Mouse (Mus musculus) limb, embryonic 15.5 days (tissue): ENCODE results near the gene Plek. TPM values are rescaled to one million over a fixed set of nuclear protein-coding genes. Genes with fewer than 3 reads are reported as not detected.

Source experiments
- ATAC-seq: fragments of 200-750 bp; cut with Nextera tagmentation; 2 replicates; pipeline ENCODE4 v1.8.0; 2017; ENCODE audit warnings: low read depth, moderate TSS enrichment; ENCODE audit not compliant: insufficient number of reproducible peaks, low FRiP score, low TSS enrichment
- H3K27ac ChIP-seq: fragments of 300-500 bp; sonication (generic); 2 replicates; pipeline ENCODE4 v1.5.1; 2015; ENCODE audit warnings: moderate library complexity, mild to moderate bottlenecking, inconsistent platforms
- H3K27me3 ChIP-seq: fragments of 300-500 bp; sonication (generic); 2 replicates; pipeline ENCODE4 v1.6.1; 2015; ENCODE audit warnings: inconsistent platforms
- H3K36me3 ChIP-seq: fragments of 300-500 bp; sonication (generic); 2 replicates; pipeline ENCODE4 v1.6.1; 2015; ENCODE audit warnings: inconsistent platforms
- H3K4me1 ChIP-seq: fragments of 300-500 bp; sonication (generic); 2 replicates; pipeline ENCODE4 v1.6.1; 2015; ENCODE audit warnings: inconsistent platforms
- H3K4me2 ChIP-seq: fragments of 300-500 bp; sonication (generic); 2 replicates; pipeline ENCODE4 v1.6.1; 2015; ENCODE audit warnings: mild to moderate bottlenecking, inconsistent platforms
- H3K4me3 ChIP-seq: fragments of 300-500 bp; sonication (generic); 2 replicates; pipeline ENCODE4 v1.5.1; 2015; ENCODE audit warnings: mild to moderate bottlenecking, inconsistent platforms
- H3K9ac ChIP-seq: fragments of 300-500 bp; sonication (generic); 2 replicates; pipeline ENCODE4 v1.6.1; 2015; ENCODE audit warnings: inconsistent platforms
- H3K9me3 ChIP-seq: fragments of 300-500 bp; sonication (generic); 2 replicates; pipeline ENCODE4 v1.6.1; 2016; ENCODE audit warnings: inconsistent platforms
- WGBS: fragments of 180-500 bp; shearing (Covaris S2); methylation state at CpG from one replicate; pipeline ENCODE4 v1.1.7; 2015; 5-methylcytosine and 5-hydroxymethylcytosine counted together
- polyA plus RNA-seq: library from polyadenylated mRNA; unstranded; fragments of >200 nt; fragmentation: Nextera tagmentation; extraction: Ambion mirVana; gene quantifications from 2 replicates; pipeline ENCODE4 v1.2.1, GENCODE M21; 2015

Gene Plek
- polyA plus RNA-seq, 1 experiment from 2014 or later: 3.4 TPM

DNA sequence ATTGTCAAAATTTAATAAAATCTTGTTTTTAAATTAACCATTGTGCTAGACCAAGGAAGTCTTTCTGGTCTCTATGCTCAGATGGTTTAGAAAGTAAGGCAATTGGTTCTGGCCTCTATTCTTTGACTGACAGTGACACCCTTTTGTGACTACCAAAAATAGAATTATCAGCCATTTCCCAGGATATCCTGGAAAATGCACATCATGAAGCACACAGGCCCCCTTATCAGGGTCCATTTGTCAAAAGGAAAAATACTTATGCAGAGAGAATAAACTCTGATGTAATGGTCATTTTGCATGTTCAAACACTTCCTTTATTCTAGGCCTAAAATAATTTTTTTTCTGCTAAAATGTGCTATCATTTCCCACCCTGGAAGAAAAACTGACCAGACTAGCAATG is 54.7 kb downstream of the Plek start:
- ATAC-seq: no peak
- no peak overlapping the region for H3K9ac ChIP-seq
- H3K9me3 ChIP-seq: no peaks in the 10 kb centered on the region
- H3K4me3 ChIP-seq: no peak overlapping the region
- H3K27me3 ChIP-seq: no peaks in the 10 kb centered on the region
- no peaks in the 10 kb centered on the region for H3K4me1 ChIP-seq
- no peaks in the 10 kb centered on the region for H3K36me3 ChIP-seq
- no peak overlapping the region for H3K27ac ChIP-seq
- no peak overlapping the region for H3K4me2 ChIP-seq

DNA sequence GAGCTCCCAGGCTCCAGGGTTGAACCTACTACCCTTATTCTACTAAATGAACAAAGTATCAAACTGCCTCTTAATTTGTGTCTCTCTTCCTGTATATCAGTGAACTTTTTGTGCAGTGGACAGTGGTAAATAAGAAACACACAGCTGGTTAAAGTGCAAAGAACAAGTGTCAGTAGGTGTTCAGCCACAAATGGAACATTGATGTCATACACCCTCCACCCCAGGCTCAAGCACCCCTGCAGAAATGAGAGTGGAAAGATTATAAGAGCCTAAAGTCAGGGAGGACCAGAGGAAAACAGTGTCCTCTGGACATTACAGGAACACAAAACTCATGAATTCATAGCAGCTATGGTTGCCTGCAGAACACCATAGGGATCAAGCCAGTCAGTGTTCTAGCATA is 55.4 kb downstream of the Plek start:
- no peak for ATAC-seq
- no peaks in the 10 kb centered on the region for H3K27me3 ChIP-seq
- H3K4me2 ChIP-seq: no peak overlapping the region
- no peak overlapping the region for H3K4me3 ChIP-seq
- no peaks in the 10 kb centered on the region for H3K9me3 ChIP-seq
- H3K4me1 ChIP-seq: no peaks in the 10 kb centered on the region
- H3K9ac ChIP-seq: no peak overlapping the region
- H3K27ac ChIP-seq: no peak overlapping the region
- H3K36me3 ChIP-seq: no peaks in the 10 kb centered on the region

- H3K27ac ChIP-seq: no peak overlapping the region
- no peak overlapping the region for H3K9ac ChIP-seq
- WGBS: 78% methylated on average over 6 of the region's 6 CpGs
Measured at GRCm38 (mm10) chr11:16992880-16993279, 59.3 kb downstream of the Plek start.

DNA sequence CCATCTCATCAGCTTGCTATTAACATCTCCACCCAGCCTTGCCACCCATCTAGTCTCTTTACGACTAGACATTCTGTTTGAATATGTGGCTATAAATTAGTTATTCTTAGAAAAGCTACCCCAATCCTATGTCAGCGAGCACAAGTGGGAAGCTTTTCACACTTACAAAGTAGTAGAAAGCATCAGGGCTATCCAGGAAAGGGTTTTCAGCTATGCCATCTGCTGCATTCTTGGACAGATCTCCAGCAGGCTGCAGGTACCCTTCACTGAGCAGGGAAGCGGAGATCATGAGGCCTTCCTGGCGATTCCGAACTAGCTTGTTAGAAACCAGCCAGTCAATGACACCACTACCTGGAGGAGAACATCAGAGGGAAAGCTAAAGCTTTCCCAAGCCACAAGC is 62.3 kb downstream of the Plek start:
- Histone ChIP-seq H3K4me3 (no peak overlapping the region), H3K9me3 (no peaks in the 10 kb centered on the region), H3K27ac (no peak overlapping the region), H3K9ac (no peak overlapping the region), H3K4me1 (no peaks in the 10 kb centered on the region), H3K36me3 (no peaks in the 10 kb centered on the region), H3K27me3 (no peaks in the 10 kb centered on the region), H3K4me2 (no peak overlapping the region)
- no peak for ATAC-seq
- 78% methylated on average over 5 of the region's 5 CpGs for WGBS

More at GRCm38 (mm10) chr11:16992880-16993279, 59.3 kb downstream of the Plek start:
- H3K4me1 ChIP-seq: no peaks in the 10 kb centered on the region
- H3K36me3 ChIP-seq: no peaks in the 10 kb centered on the region
- H3K27me3 ChIP-seq: no peaks in the 10 kb centered on the region
- ATAC-seq: no peak
- no peaks in the 10 kb centered on the region for H3K9me3 ChIP-seq
- no peak overlapping the region for H3K4me3 ChIP-seq
- H3K4me2 ChIP-seq: no peak overlapping the region

GRCm38 (mm10) chr11:16987745-16988328 is 64.3 kb downstream of the Plek start:
- ATAC-seq: no peak
- Histone ChIP-seq H3K4me2 (no peak overlapping the region), H3K27ac (no peak overlapping the region), H3K27me3 (no peaks in the 10 kb centered on the region), H3K9me3 (no peaks in the 10 kb centered on the region), H3K4me1 (no peaks in the 10 kb centered on the region), H3K9ac (no peak overlapping the region), H3K4me3 (no peak overlapping the region), H3K36me3 (no peaks in the 10 kb centered on the region)
- 56% methylated on average over 6 of the region's 6 CpGs for WGBS

DNA sequence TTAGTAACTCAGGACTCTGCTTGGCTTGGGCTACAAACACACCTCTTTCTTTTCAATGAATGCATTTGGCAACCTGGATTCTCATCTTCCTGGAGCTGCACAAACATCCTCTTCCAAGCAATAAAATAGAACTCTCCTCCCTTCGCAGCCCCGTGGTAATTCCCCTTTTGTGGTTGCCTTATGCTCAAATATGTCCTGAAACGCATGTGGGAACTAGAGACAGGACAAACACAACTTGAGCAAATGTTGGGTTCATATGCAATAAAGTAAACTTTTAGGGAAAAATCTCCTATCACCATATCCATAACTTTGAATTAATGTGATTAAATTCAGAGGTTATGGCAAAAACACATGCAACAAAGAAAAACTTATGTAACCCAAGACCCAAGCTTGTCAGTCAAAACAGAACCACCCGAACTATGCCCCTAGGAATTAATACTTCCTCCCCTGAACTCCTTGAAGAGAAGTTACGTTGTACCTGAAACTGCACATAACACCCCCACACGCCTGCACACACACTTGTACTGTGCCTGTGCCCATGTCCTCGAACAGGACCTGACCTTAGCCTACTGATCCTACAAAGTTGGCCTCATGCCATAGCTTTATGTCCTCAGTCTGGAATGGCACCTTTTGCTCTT is 65.5 kb downstream of the Plek start:
- no peaks in the 10 kb centered on the region for H3K27me3 ChIP-seq
- H3K27ac ChIP-seq: no peak overlapping the region
- WGBS: 63% methylated on average over 7 of the region's 7 CpGs
- no peak overlapping the region for H3K4me2 ChIP-seq
- H3K4me3 ChIP-seq: no peak overlapping the region
- ATAC-seq: no peak
- H3K36me3 ChIP-seq: no peaks in the 10 kb centered on the region
- no peak overlapping the region for H3K9ac ChIP-seq
- H3K9me3 ChIP-seq: no peaks in the 10 kb centered on the region
- H3K4me1 ChIP-seq: no peaks in the 10 kb centered on the region

DNA sequence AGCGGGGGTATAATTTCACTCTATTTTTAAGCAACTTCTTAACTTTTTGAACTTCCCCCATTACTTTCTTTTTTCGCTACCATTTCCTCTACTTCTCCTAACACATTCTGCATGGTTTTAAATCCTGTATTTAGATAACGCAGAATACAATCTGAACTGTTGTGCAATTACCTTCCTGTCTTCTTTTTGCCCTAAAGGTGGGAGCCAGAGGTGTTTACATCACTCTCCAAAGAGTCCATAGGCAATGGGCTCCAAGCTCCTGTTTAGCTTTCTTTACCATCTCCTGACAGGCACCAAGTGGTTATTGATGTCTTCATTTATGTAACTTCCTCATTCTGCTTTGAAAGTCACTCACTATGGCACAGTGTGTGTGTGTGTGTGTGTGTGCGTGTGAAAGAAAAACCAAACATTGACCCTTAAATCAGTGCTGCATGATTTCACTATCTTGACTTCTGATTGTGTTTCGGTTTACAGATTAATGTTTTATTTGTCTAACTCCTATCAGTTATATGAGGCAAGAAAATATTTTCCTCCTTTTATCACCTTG is 73.9 kb downstream of the Plek start:
- 83% methylated on average over 5 of the region's 5 CpGs for WGBS
- Histone ChIP-seq H3K4me3 (no peak overlapping the region), H3K36me3 (no peaks in the 10 kb centered on the region), H3K9ac (no peak overlapping the region), H3K4me1 (no peaks in the 10 kb centered on the region), H3K27ac (no peak overlapping the region), H3K27me3 (no peaks in the 10 kb centered on the region), H3K9me3 (no peaks in the 10 kb centered on the region), H3K4me2 (no peak overlapping the region)
- no peak for ATAC-seq

GRCm38 (mm10) chr11:16977611-16978010 is 74.6 kb downstream of the Plek start:
- H3K9ac ChIP-seq: no peak overlapping the region
- no peak overlapping the region for H3K27ac ChIP-seq
- no peak for ATAC-seq
- WGBS: 58% methylated on average over 2 of the region's 2 CpGs
- H3K27me3 ChIP-seq: no peaks in the 10 kb centered on the region
- H3K4me2 ChIP-seq: no peak overlapping the region
- H3K4me1 ChIP-seq: no peaks in the 10 kb centered on the region
- no peak overlapping the region for H3K4me3 ChIP-seq
- no peaks in the 10 kb centered on the region for H3K9me3 ChIP-seq
- H3K36me3 ChIP-seq: no peaks in the 10 kb centered on the region

DNA sequence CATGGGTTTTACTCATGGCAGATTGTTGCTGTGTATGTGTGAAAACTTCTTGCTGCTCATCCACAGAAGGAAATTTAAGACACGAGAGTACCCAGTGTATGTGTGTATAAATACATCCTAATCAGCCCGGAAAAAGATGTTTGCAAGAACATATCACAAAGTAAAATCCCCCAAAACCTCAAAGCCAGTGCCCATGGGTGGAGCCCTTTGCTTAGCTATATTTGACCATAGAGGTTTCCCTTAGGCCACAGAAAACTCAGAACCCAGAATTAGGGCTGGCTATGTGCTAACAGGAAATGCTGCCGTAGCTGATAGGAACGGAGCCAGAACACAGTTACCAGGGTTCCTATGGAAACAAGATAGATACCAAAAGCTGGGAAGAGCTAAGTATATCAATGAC is 75.2 kb downstream of the Plek start:
- Histone ChIP-seq H3K9me3 (no peaks in the 10 kb centered on the region), H3K36me3 (no peaks in the 10 kb centered on the region), H3K27me3 (no peaks in the 10 kb centered on the region), H3K4me2 (no peak overlapping the region), H3K4me3 (no peak overlapping the region), H3K4me1 (no peaks in the 10 kb centered on the region), H3K27ac (no peak overlapping the region), H3K9ac (no peak overlapping the region)
- 70% methylated on average over 4 of the region's 4 CpGs for whole genome bisulfite sequencing
- ATAC-seq: no peak

GRCm38 (mm10) chr11:16973086-16973485 is 79.1 kb downstream of the Plek start:
- Histone ChIP-seq H3K4me1 (no peaks in the 10 kb centered on the region), H3K27me3 (no peaks in the 10 kb centered on the region), H3K27ac (no peak overlapping the region), H3K4me3 (no peak overlapping the region), H3K9ac (no peak overlapping the region), H3K36me3 (no peaks in the 10 kb centered on the region), H3K9me3 (no peaks in the 10 kb centered on the region), H3K4me2 (no peak overlapping the region)
- no peak for ATAC-seq
- 81% methylated on average over 1 of the region's 1 CpGs for WGBS

DNA sequence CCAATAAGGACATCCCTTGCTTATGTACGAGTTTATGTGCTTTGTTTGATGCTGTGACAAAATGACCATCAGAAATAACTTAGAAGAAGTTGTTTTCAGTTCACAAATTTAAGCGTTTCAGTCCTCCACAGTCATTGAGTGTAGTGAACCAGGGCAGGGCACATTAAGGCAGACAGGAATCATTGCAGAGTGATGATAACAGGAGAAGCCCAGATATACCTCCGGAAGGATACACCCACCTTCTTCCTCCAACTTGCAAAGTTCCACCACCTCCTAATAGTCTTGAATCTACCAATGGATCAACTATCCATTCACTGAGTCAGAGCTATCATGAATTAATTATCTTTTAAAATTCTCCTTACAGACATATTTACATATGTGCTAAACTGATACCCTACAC is 80.2 kb downstream of the Plek start:
- H3K9me3 ChIP-seq: no peaks in the 10 kb centered on the region
- H3K4me2 ChIP-seq: no peak overlapping the region
- no peak overlapping the region for H3K9ac ChIP-seq
- H3K4me1 ChIP-seq: no peaks in the 10 kb centered on the region
- no peaks in the 10 kb centered on the region for H3K36me3 ChIP-seq
- H3K27me3 ChIP-seq: no peaks in the 10 kb centered on the region
- no peak overlapping the region for H3K4me3 ChIP-seq
- 87% methylated on average over 3 of the region's 3 CpGs for WGBS
- H3K27ac ChIP-seq: no peak overlapping the region
- ATAC-seq: no peak

GRCm38 (mm10) chr11:16969650-16970049 is 82.5 kb downstream of the Plek start:
- no peaks in the 10 kb centered on the region for H3K9me3 ChIP-seq
- H3K4me3 ChIP-seq: no peak overlapping the region
- H3K9ac ChIP-seq: no peak overlapping the region
- H3K27ac ChIP-seq: no peak overlapping the region
- no peak for ATAC-seq
- 62% methylated on average over 2 of the region's 2 CpGs for WGBS
- H3K27me3 ChIP-seq: no peaks in the 10 kb centered on the region
- H3K4me1 ChIP-seq: no peaks in the 10 kb centered on the region
- H3K4me2 ChIP-seq: no peak overlapping the region
- no peaks in the 10 kb centered on the region for H3K36me3 ChIP-seq

- Histone ChIP-seq H3K9ac (no peak overlapping the region), H3K4me2 (no peak overlapping the region), H3K9me3 (no peaks in the 10 kb centered on the region), H3K4me1 (no peaks in the 10 kb centered on the region), H3K4me3 (no peak overlapping the region), H3K27ac (no peak overlapping the region), H3K27me3 (no peaks in the 10 kb centered on the region), H3K36me3 (no peaks in the 10 kb centered on the region)
- 28% methylated on average over 2 of the region's 2 CpGs for WGBS
- no peak for ATAC-seq
Measured at GRCm38 (mm10) chr11:16967806-16968205, 84.4 kb downstream of the Plek start.
